Mouse (Mus musculus) midbrain, embryonic 13.5 days (tissue): ENCODE results near the gene Phldb2. TPM values are rescaled to one million over a fixed set of nuclear protein-coding genes. Genes with fewer than 3 reads are reported as not detected.

ENCODE experiments used
- ATAC-seq: fragments of 200-750 bp; cut with Nextera tagmentation; 2 replicates; pipeline ENCODE4 v1.8.0; 2017; ENCODE audit warnings: mild to moderate bottlenecking, moderate TSS enrichment, moderate library complexity
- H3K27ac ChIP-seq: fragments of 300-500 bp; sonication (generic); 2 replicates; pipeline ENCODE4 v1.5.1; 2015; ENCODE audit warnings: inconsistent platforms, mild to moderate bottlenecking, moderate library complexity
- H3K27me3 ChIP-seq: fragments of 300-500 bp; sonication (generic); 2 replicates; pipeline ENCODE4 v1.6.1; 2015; ENCODE audit warnings: mild to moderate bottlenecking, inconsistent platforms
- H3K36me3 ChIP-seq: fragments of 300-500 bp; sonication (generic); 2 replicates; pipeline ENCODE4 v1.6.1; 2015; ENCODE audit warnings: mild to moderate bottlenecking, inconsistent platforms
- H3K4me1 ChIP-seq: fragments of 300-500 bp; sonication (generic); replicated peaks from 2 replicates; pipeline ENCODE4 v1.6.1; 2015; ENCODE audit warnings: inconsistent platforms
- H3K4me2 ChIP-seq: fragments of 300-500 bp; sonication (generic); replicated peaks from 2 replicates; pipeline ENCODE4 v1.6.1; 2015; ENCODE audit warnings: moderate library complexity, mild to moderate bottlenecking, inconsistent platforms
- H3K4me3 ChIP-seq: fragments of 300-500 bp; sonication (generic); replicated peaks from 2 replicates; pipeline ENCODE4 v1.5.1; 2015; ENCODE audit warnings: mild to moderate bottlenecking, inconsistent platforms
- H3K9ac ChIP-seq: fragments of 300-500 bp; sonication (generic); replicated peaks from 2 replicates; pipeline ENCODE4 v1.6.1; 2015; ENCODE audit warnings: mild to moderate bottlenecking, inconsistent platforms
- H3K9me3 ChIP-seq: fragments of 300-500 bp; sonication (generic); 2 replicates; pipeline ENCODE4 v1.6.1; 2016; ENCODE audit warnings: mild to moderate bottlenecking, inconsistent platforms
- WGBS: fragments of 180-500 bp; shearing (Covaris S2); methylation state at CpG from one replicate; pipeline ENCODE4 v1.1.7; 2015; 5-methylcytosine and 5-hydroxymethylcytosine counted together
- polyA plus RNA-seq: library from polyadenylated mRNA; unstranded; fragments of >200 nt; fragmentation: Nextera tagmentation; extraction: Ambion mirVana; gene quantifications from 2 replicates; pipeline ENCODE4 v1.2.1, GENCODE M21; 2015

Gene Phldb2
- polyA plus RNA-seq, 1 experiment from 2014 or later, result 12.1 TPM

DNA sequence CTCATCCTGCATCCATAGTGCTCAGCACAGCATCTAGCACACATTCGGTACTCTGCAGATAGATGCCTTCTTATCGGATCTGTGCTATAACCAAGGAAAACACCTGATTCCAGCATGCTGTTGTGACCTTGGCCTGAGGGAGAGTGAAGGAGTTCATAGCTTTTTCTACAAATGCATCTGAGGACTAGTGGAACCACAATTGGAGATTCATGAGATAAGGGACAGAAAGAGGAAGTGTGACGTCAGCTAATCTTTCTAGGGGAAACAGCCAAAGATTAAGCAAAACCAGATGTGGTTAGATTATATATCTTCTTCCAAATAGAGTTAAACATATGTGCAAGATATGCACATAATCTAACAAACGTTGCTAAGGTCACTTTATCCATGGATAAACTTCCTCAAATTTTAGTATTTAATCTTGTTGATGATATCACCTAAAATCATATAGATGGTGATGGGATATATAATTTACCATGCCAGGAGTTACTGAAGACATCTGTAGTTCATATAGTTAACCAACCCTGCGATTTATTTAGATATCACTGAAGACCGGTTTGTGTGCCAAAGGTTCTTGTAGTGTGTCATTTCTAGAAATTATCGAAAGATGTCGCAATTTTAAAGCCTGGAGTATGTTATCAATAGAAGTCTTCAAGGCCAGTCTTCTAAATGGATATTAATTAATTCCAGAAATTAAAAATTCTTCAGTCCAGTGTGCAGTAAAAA is 11.1 kb downstream of the Phldb2 start:
- Histone ChIP-seq H3K27me3 (no peaks in the 10 kb centered on the region), H3K4me3 (no peak overlapping the region), H3K9me3 (no peaks in the 10 kb centered on the region), H3K4me2 (no peak overlapping the region), H3K4me1 (no peaks in the 10 kb centered on the region), H3K36me3 (no peaks in the 10 kb centered on the region), H3K9ac (no peak overlapping the region), H3K27ac (no peak overlapping the region)
- WGBS, result 89% methylated on average over 8 of the region's 8 CpGs
- no peak for ATAC-seq

DNA sequence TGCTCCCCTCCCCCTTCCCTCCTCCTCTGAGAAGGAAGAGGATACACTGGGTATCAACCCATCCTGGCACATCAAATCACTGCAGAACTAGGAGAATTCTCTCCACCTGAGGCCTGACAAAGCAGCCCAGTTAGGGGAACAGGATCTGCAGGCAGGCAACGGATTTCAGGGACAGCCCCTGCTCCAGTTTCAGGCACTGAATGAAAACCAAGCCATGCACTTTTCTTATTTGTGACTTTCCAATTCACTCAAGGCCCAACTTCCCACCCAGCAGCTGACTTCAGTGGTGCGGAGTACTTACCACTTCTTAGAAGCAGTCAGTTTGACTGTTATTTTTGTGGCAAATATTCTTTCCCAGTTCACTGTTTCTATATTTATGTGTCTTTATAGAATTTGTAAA is 12.7 kb downstream of the Phldb2 start:
- Histone ChIP-seq H3K27me3 (no peaks in the 10 kb centered on the region), H3K9ac (no peak overlapping the region), H3K9me3 (no peaks in the 10 kb centered on the region), H3K27ac (no peak overlapping the region), H3K4me3 (no peak overlapping the region), H3K4me1 (peaks cover 12% of the 10 kb centered on the region), H3K36me3 (no peaks in the 10 kb centered on the region), H3K4me2 (no peak overlapping the region)
- ATAC-seq, result no peak
- 80% methylated on average over 2 of the region's 2 CpGs for WGBS

DNA sequence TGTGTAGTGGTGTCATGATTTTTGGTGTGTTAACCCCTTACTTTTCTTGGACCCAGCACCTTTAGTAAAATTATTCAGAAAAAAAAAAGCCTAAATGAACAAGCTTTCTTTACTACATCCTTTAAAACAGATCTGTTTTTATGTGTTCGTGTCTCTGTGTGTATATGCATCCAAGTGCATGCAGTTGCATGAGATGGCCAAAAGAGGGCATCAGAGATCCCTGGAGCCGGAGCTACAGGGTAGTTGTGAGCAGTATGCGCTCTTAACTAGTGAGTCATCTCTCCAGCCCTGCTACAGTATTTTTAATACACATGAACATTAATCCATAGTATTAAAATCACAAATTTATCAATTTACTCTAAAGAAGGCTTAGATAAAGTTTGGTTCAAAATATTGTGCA is 14.0 kb downstream of the Phldb2 start:
- no peaks in the 10 kb centered on the region for H3K27me3 ChIP-seq
- 93% methylated on average over 3 of the region's 3 CpGs for WGBS
- ATAC-seq, result no peak

DNA sequence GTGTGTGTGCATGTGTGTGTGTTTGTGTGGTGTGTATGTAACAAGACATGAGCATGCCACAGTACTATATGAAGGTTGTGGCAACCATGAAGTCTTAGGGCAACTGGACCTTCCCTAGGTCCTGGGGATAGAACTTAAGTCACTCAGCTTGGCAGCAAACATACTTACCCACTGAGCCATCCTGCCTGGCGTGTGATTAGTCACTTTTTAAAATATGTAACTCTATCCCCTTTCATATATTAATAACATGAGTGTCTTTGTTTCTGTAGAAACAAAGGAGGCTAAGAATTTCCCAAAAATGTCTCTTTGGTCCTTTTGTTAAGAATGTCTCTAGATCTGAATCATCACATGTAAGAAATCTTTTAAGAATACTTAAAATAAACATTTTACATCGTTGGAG is 16.0 kb downstream of the Phldb2 start:
- WGBS, result 75% methylated on average over 2 of the region's 2 CpGs
- no peaks in the 10 kb centered on the region for H3K9me3 ChIP-seq
- no peak overlapping the region for H3K4me2 ChIP-seq
- H3K9ac ChIP-seq, result no peak overlapping the region
- no peaks in the 10 kb centered on the region for H3K27me3 ChIP-seq
- no peak for ATAC-seq
- peaks cover 12% of the 10 kb centered on the region for H3K4me1 ChIP-seq
- no peaks in the 10 kb centered on the region for H3K36me3 ChIP-seq
- no peak overlapping the region for H3K27ac ChIP-seq
- no peak overlapping the region for H3K4me3 ChIP-seq

More for the DNA sequence above, 14.0 kb downstream of the Phldb2 start:
- H3K4me2 ChIP-seq, result no peak overlapping the region
- H3K27ac ChIP-seq, result no peak overlapping the region
- H3K9me3 ChIP-seq, result no peaks in the 10 kb centered on the region
- no peak overlapping the region for H3K9ac ChIP-seq
- H3K4me3 ChIP-seq, result no peak overlapping the region
- no peaks in the 10 kb centered on the region for H3K36me3 ChIP-seq
- H3K4me1 ChIP-seq, result peaks cover 12% of the 10 kb centered on the region

DNA sequence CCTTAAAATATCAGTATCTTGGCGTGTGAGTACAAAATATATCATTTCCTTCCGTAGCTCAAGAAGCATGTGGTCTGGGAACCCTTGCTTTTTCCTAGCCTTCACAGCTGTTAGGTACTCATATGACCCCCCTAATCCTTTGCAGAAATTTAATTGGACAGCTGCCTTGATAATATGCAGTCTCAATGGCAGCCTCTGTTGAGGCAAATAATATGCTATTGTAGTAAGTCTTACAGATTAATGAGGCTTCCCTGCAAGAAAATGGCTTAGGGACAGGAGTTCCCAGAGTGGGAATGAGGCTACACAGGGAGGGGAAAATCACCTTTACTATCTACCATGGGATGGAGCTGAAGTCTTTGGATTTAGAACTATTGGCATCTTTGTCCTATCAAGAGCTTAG is 16.9 kb downstream of the Phldb2 start:
- Histone ChIP-seq H3K27me3 (no peaks in the 10 kb centered on the region), H3K9ac (no peak overlapping the region), H3K4me1 (peaks cover 12% of the 10 kb centered on the region), H3K27ac (peak overlapping the region; percentile 45), H3K4me3 (no peak overlapping the region), H3K36me3 (no peaks in the 10 kb centered on the region), H3K9me3 (no peaks in the 10 kb centered on the region), H3K4me2 (no peak overlapping the region)
- WGBS, result 46% methylated on average over 2 of the region's 2 CpGs
- ATAC-seq, result peak; percentile 74; the same call in 1 of the 2 replicates

DNA sequence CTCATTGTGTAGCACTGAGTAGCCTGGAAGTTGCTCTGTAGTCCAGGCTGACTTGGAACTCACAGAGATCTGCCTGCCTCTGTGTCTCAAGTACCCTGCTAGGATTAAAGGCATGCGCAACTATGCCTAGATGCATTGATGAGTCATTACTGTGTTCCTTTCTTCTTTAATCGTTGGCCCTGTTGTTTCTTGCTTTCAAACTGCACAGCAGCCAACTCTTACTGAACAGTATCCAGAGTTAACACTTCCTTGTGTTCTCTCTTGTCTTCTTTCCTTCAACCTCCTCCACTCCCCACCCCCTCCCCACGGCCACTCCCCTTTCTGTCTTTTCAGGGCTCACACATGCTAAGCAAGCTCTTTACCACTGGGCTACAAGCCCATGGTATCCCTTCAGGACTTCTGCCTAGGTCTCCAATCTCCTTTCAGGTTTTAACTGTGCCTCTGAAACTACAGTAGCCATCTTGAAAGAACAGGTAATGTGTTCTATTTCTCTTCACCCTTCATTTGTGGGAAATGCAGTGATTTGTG is 17.4 kb downstream of the Phldb2 start:
- Histone ChIP-seq H3K9ac (no peak overlapping the region), H3K4me2 (no peak overlapping the region), H3K4me1 (peaks cover 12% of the 10 kb centered on the region), H3K4me3 (no peak overlapping the region), H3K36me3 (no peaks in the 10 kb centered on the region), H3K27ac (peak overlapping the region; percentile 45), H3K9me3 (no peaks in the 10 kb centered on the region), H3K27me3 (no peaks in the 10 kb centered on the region)
- 76% methylated on average over 3 of the region's 3 CpGs for WGBS
- peak; percentile 62; the same call in 1 of the 2 replicates for ATAC-seq

DNA sequence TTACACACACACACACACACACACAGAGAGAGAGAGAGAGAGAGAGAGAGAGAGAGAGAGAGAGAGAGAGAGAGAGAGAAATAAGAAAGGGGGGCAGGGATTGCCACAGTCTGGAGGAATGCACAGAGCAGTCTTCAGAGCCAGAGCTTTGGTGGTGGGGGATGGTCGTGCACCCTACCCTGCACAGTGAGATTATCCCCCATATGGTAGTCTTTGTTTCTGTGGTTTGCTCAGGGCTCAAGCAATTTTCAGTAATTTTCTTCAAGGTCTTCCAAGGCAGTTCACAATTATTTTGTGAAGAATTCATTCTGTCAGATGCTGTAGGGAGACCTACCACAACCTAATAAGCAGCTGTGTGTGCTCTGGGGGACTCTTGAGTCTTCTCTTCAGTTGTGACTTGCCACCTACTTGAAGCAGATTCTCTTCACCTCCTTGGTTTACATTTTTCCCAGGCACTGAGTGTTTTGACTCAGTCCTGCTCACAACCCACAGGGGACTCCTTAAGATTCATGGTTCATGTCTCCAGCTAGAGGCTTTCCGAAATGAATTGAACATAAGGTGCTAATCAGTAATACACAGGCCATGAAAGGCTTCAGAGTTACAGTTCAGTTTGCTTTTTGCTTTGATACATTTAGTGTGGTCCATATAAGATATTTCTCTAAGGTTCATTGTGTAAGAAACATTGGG is 18.5 kb downstream of the Phldb2 start:
- WGBS, result 44% methylated on average over 2 of the region's 2 CpGs
- no peak for ATAC-seq
- Histone ChIP-seq H3K27ac (no peak overlapping the region), H3K4me2 (no peak overlapping the region), H3K9me3 (no peaks in the 10 kb centered on the region), H3K9ac (no peak overlapping the region), H3K27me3 (no peaks in the 10 kb centered on the region), H3K4me3 (no peak overlapping the region), H3K36me3 (no peaks in the 10 kb centered on the region), H3K4me1 (peaks cover 12% of the 10 kb centered on the region)

DNA sequence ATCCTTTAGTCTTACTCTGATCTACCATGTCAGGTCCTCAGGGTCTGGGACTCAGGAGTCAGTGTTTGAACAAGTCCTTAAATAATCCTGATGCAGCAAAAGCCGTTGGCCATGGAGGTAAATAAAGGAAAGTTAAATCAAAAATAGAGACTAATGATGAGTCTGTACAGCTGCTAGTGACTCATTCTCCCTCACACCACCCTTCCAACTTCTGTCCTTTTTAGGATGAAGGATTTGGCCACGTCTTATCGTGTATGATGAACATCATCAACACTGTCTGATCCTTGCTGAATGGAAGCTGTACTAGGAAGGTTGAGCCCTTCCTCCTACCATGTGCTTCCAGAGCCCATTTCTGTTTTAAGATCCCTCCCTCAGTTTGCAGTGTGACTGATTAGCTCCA is 23.1 kb downstream of the Phldb2 start:
- H3K4me2 ChIP-seq, result no peak overlapping the region
- WGBS, result 89% methylated on average over 3 of the region's 3 CpGs
- no peak overlapping the region for H3K4me3 ChIP-seq
- H3K27ac ChIP-seq, result no peak overlapping the region
- no peaks in the 10 kb centered on the region for H3K36me3 ChIP-seq
- no peaks in the 10 kb centered on the region for H3K27me3 ChIP-seq
- H3K9ac ChIP-seq, result no peak overlapping the region
- ATAC-seq, result no peak
- H3K4me1 ChIP-seq, result no peaks in the 10 kb centered on the region
- H3K9me3 ChIP-seq, result no peaks in the 10 kb centered on the region

DNA sequence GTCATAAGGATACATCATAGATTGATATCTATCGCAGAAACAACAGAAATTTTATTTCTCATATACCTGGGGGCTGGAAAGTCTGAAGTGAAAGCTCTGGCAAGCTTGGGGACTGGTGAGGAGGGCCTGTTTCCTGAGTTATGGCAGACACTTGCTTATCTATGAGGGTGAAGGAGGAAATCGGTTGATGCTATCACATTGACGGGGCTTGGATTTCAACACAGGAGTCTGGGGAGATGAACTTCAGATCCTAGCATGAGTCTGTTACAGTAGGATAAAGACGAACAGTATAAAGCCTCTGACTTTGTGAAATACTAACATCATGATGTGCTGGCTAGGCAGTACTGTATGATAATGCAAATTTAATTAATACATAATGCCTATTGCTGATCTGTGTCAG is 25.3 kb downstream of the Phldb2 start:
- Histone ChIP-seq H3K4me1 (no peaks in the 10 kb centered on the region), H3K36me3 (no peaks in the 10 kb centered on the region), H3K27ac (no peak overlapping the region), H3K9me3 (no peaks in the 10 kb centered on the region), H3K9ac (no peak overlapping the region), H3K4me2 (no peak overlapping the region), H3K4me3 (no peak overlapping the region), H3K27me3 (no peaks in the 10 kb centered on the region)
- ATAC-seq, result no peak
- WGBS, result 93% methylated on average over 4 of the region's 4 CpGs

DNA sequence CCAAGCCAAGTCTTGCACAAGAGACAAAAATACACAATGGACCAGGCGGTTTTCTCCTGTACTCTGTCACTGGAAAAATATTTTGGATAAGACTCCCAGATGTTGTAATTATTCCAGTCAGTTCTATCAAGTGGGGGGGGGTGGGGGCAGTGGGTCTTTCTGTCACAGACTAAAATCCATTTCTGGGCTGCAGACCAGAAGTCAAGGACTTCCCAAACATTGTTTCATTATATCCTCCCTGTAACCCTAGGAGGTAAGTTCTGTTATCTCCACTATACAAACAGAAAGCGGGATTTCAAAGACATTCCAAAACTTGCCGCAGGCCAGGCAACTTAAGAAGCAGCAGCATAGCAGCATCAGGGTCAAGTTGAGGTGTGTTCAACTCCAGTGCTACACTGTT is 25.8 kb downstream of the Phldb2 start:
- no peak overlapping the region for H3K9ac ChIP-seq
- no peak overlapping the region for H3K4me2 ChIP-seq
- no peak overlapping the region for H3K4me3 ChIP-seq
- no peak overlapping the region for H3K27ac ChIP-seq
- 76% methylated on average over 3 of the region's 3 CpGs for WGBS
- no peaks in the 10 kb centered on the region for H3K4me1 ChIP-seq
- no peak for ATAC-seq
- H3K27me3 ChIP-seq, result no peaks in the 10 kb centered on the region
- H3K9me3 ChIP-seq, result no peaks in the 10 kb centered on the region
- H3K36me3 ChIP-seq, result no peaks in the 10 kb centered on the region

DNA sequence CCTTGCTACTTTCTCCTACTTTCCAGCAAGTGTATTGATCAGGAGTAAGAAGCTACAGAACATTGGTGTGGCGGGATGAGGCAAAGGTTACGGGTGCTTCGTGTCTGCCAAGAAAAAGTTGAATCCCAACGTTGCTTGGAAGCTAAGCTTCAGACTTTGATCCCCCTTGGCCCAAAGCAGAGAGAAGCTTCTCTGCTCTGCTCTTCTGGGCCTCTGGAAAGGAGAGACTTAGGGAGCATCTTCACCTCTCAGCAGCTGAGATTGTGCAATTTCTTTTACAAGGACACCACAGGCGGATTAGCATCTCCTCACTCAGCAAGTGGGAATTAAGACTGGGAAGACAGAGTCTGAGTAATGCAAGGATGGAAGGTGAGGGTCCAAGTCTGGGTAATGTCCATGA is 26.5 kb downstream of the Phldb2 start:
- Histone ChIP-seq H3K36me3 (no peaks in the 10 kb centered on the region), H3K27me3 (no peaks in the 10 kb centered on the region), H3K9ac (no peak overlapping the region), H3K9me3 (no peaks in the 10 kb centered on the region), H3K27ac (no peak overlapping the region), H3K4me2 (no peak overlapping the region), H3K4me3 (no peak overlapping the region), H3K4me1 (no peaks in the 10 kb centered on the region)
- WGBS, result 92% methylated on average over 5 of the region's 5 CpGs
- ATAC-seq, result no peak

DNA sequence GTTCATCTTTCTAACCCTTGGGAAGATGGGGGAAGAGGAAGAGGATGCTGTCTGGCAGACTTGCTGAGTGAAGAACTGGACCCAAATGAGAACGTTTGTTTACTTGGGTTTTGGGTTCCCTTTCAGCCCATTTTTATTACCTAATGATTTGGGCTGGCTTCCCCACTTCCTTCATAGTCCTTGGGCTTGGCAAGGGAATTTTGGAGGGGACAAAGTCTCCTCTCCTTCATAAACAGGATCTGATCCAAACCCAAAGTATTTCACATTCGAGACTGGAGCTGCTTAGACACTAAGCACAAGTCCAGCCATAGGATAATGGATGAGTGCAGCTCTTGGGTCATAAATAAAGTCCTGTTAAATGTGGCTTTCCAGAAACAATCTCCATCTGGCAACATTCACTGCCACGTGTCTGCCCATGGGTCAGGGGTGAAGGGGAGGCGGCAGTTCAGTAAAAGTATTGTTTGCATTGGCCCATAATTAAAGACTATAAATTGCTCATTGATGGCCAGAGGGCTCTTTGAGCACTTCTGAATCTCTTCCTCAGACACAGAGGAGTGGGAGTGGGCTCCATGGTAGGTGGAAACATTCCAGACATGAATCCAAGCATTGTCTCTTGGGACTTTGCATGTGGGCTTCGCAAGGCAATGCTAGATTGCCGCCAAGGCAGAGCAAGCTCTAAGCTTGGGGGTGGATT is 29.5 kb downstream of the Phldb2 start:
- 84% methylated on average over 6 of the region's 6 CpGs for WGBS
- Histone ChIP-seq H3K9ac (no peak overlapping the region), H3K9me3 (no peaks in the 10 kb centered on the region), H3K27me3 (no peaks in the 10 kb centered on the region), H3K36me3 (no peaks in the 10 kb centered on the region), H3K4me2 (no peak overlapping the region), H3K4me1 (no peaks in the 10 kb centered on the region), H3K4me3 (no peak overlapping the region), H3K27ac (no peak overlapping the region)
- ATAC-seq, result no peak
